Mouse (Mus musculus): ENCODE measurements at regions not wholly inside any gene's neighbourhood (a gene's known extent, or its start where the extent isn't known, plus 50 kb on each side); places are given as distances from the start of the nearest gene placed in this dataset.

DNA sequence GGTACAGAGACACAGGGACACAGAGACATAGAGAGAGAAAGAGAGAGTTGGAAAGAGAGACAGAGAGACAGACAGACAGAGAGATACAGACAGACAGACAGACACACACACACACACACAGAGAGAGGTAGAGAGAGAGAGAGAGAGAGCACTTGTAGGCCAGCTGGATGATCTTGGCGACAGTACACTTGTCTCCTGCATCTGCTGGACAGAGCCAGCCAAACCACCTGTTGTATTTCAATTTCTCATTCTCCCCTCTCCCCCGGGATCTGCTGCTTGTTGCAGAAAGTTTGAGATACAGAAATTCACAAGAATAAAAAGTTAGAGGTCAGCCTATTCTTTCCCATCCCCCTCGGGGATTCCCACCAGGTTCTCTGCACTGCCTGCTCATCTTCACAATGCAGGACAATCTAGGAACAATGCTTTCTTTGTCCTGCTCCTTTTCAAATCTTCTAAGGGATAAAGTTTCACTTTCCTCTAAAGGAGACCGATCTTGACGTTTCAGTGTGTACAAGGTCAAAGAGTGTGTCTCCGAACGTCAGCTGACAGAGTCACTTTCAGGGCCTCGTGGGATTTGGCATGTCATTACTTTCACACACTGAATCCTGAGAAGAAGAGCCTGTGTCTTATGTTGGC lies 94.4 kb upstream of the Nectin3 start:
- no peak for DNase-seq (ENCODE audit: low read depth, low spot score)

GRCm38 (mm10) chr16:46587056-46587455 lies 88.7 kb upstream of the Nectin3 start:
- DNase-seq (ENCODE audit: low read depth, low spot score), result peak; percentile 76

GRCm38 (mm10) chr16:46584502-46584901 lies 86.2 kb upstream of the Nectin3 start:
- DNase-seq (ENCODE audit: low read depth, low spot score), result peak; percentile 56

GRCm38 (mm10) chr16:46581115-46581514 lies 82.8 kb upstream of the Nectin3 start:
- peak; percentile 84 for DNase-seq (ENCODE audit: low read depth, low spot score)

DNA sequence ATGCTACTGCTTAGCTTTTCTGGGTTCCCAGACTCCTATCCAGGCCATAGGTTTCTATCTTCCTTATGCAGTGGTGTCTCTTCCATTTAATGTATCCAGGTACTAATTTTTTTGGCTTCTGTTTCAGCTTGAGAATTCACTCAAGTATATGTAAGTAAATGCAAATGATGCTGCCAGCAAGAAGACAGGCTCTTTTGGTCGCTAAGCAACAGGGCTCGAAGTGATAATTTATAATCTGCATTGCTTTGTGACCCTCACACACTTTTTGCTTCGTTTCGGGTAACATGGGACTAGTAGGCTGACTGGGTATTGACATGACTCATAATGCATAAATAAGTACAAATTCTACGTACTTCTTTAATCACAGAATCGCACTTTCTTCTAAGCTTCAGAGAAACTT lies 75.9 kb upstream of the Nectin3 start:
- peak; percentile 12 for DNase-seq (ENCODE audit: low read depth, low spot score)

GRCm38 (mm10) chr16:46567446-46567845 lies 69.1 kb upstream of the Nectin3 start:
- DNase-seq (ENCODE audit: low read depth, low spot score), result peak; percentile 93

GRCm38 (mm10) chr16:46566020-46566581 lies 67.8 kb upstream of the Nectin3 start:
- DNase-seq (ENCODE audit: low read depth, low spot score), result peak; percentile 63

DNA sequence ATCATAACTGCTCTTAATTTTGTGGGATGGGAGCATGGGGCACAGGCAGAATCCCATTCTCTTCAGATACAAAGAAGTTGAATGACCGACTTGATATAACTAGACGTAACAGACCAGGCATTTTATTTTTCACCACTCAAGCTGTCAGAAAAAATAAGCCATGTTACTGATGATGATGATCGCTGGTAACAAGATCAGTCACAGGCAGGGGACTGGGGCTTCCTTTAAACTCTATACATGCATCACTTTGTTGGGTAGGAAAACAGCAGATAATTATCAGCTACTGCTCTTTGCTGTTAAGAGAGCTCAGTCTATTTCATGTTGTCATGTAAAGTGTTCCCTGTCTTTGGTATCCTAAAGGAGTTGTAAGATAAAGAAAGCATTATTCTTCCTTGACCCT lies 59.0 kb upstream of the Nectin3 start:
- DNase-seq (ENCODE audit: low read depth, low spot score), result no peak

GRCm38 (mm10) chr16:46548207-46548606 lies 49.9 kb upstream of the Nectin3 start:
- DNase-seq (ENCODE audit: low read depth, low spot score), result no peak
